Comparison of ENCODE assay signal across 27 mouse cellular contexts in genomic region chr11:85427353-85427752, GRCm38 (mm10).
DNase-seq lines count a peak whose midpoint lies in the region; ATAC-seq lines count a peak whose summit lies in the region.
"Had no signal": no experiment of that assay in that cellular context is flagged by ENCODE, and none has a peak within 500 bp of the region (broad histone marks: within the 10 kb centered on the region; RNA-seq: fewer than 3 reads in every experiment).

No protein-coding gene starts in this region.

- no peaks in the 10 kb centered on the region for H3K36me3 ChIP-seq in lung, embryonic 15.5 days
- H3K36me3 ChIP-seq in embryonic facial prominence, embryonic 12.5 days, result no peaks in the 10 kb centered on the region
- H3K36me3 ChIP-seq: G1E; heart, embryonic 10.5 days; heart, embryonic 15.5 days; limb, embryonic 15.5 days; liver, embryonic 13.5 days; neural tube, embryonic 15.5 days; stomach, embryonic 15.5 days had no signal

- no peak for ATAC-seq in lung, embryonic 15.5 days (ENCODE audit: borderline replicate concordance, extremely low read depth, low FRiP score, low TSS enrichment)
- ATAC-seq in embryonic facial prominence, embryonic 12.5 days (ENCODE audit: insufficient number of reproducible peaks, insufficient read depth, low FRiP score, low TSS enrichment), result peak; percentile 70
- ATAC-seq: forebrain, postnatal 0 days; hindbrain, embryonic 16.5 days; intestine, embryonic 16.5 days; lung, postnatal 0 days had no signal

- peak overlapping the region; percentile 59; the same call in 1 of the 2 replicates for H3K27ac ChIP-seq in lung, embryonic 15.5 days
- H3K27ac ChIP-seq in embryonic facial prominence, embryonic 12.5 days, result peak overlapping the region; percentile 81
- H3K27ac ChIP-seq: heart, embryonic 10.5 days; heart, embryonic 15.5 days; liver, embryonic 13.5 days; neural tube, embryonic 15.5 days had no signal

- H3K4me2 ChIP-seq in lung, embryonic 15.5 days, result no peak overlapping the region
- peak overlapping the region; percentile 16; the same call in 1 of the 2 replicates for H3K4me2 ChIP-seq in embryonic facial prominence, embryonic 12.5 days (replicated peaks)
- H3K4me2 ChIP-seq: heart, embryonic 15.5 days; limb, embryonic 15.5 days; liver, embryonic 13.5 days; neural tube, embryonic 15.5 days; stomach, embryonic 15.5 days had no signal

- H3K9me3 ChIP-seq in lung, embryonic 15.5 days, result no peaks in the 10 kb centered on the region
- no peaks in the 10 kb centered on the region for H3K9me3 ChIP-seq in embryonic facial prominence, embryonic 12.5 days
- H3K9me3 ChIP-seq: G1E; heart, embryonic 10.5 days; heart, embryonic 15.5 days; limb, embryonic 15.5 days; liver, embryonic 13.5 days; neural tube, embryonic 15.5 days; stomach, embryonic 15.5 days had no signal

- DNase-seq in lung, postnatal 10 days, result no peak
- DNase-seq in WW6 (ENCODE audit: low read depth, low spot score), result peak; percentile 7
- no peak for DNase-seq in heart, adult 8-10 months (ENCODE audit: low spot score)
- no peak for DNase-seq in right cerebral cortex, adult 2 months (ENCODE audit: low spot score in 2 of 2)
- DNase-seq: adrenal gland, postnatal 25 days; B cell, adult 2 months; cerebellum, adult 11-12 months; cerebellum, adult 9-11 months; forebrain, postnatal 0 days; gastrocnemius, postnatal 10 days; kidney, adult 9 months; kidney, postnatal 14 days; liver, embryonic 13.5 days; midbrain, embryonic 14.5 days; right cerebral cortex, postnatal 25 days had no signal

- 55% methylated on average over 6 of the region's 6 CpGs for WGBS in lung, embryonic 15.5 days
- 29% methylated on average over 6 of the region's 6 CpGs for WGBS in embryonic facial prominence, embryonic 12.5 days

- no peaks in the 10 kb centered on the region for H3K27me3 ChIP-seq in lung, embryonic 15.5 days
- H3K27me3 ChIP-seq in embryonic facial prominence, embryonic 12.5 days, result no peaks in the 10 kb centered on the region
- H3K27me3 ChIP-seq: heart, embryonic 15.5 days; limb, embryonic 15.5 days; liver, embryonic 13.5 days; neural tube, embryonic 15.5 days; stomach, embryonic 15.5 days had no signal

- H3K9ac ChIP-seq in lung, embryonic 15.5 days, result no peak overlapping the region
- H3K9ac ChIP-seq in embryonic facial prominence, embryonic 12.5 days, result no peak overlapping the region
- H3K9ac ChIP-seq: forebrain, postnatal 0 days; heart, embryonic 15.5 days; limb, embryonic 15.5 days; liver, embryonic 13.5 days; neural tube, embryonic 15.5 days; stomach, embryonic 15.5 days had no signal

- no peak overlapping the region for H3K4me3 ChIP-seq in lung, embryonic 15.5 days
- H3K4me3 ChIP-seq in embryonic facial prominence, embryonic 12.5 days, result no peak overlapping the region
- H3K4me3 ChIP-seq: erythroblast, embryonic 14.5 days; heart, embryonic 10.5 days; heart, embryonic 15.5 days; limb, embryonic 15.5 days; liver, embryonic 13.5 days; neural tube, embryonic 15.5 days; stomach, embryonic 15.5 days had no signal

- H3K4me1 ChIP-seq in lung, embryonic 15.5 days, result peaks cover 8% of the 10 kb centered on the region; the same call in 1 of the 2 replicates
- peaks cover 34% of the 10 kb centered on the region for H3K4me1 ChIP-seq in embryonic facial prominence, embryonic 12.5 days
- H3K4me1 ChIP-seq: liver, embryonic 13.5 days; neural tube, embryonic 15.5 days; stomach, embryonic 15.5 days had no signal
